Mouse (Mus musculus): Measurements from ENCODE around the gene Map1lc3a. TPM values are rescaled to one million over a fixed set of nuclear protein-coding genes. Genes with fewer than 3 reads are reported as not detected.

Map1lc3a gene
- polyA plus RNA-seq, 1 experiment: 51.5 TPM

DNA sequence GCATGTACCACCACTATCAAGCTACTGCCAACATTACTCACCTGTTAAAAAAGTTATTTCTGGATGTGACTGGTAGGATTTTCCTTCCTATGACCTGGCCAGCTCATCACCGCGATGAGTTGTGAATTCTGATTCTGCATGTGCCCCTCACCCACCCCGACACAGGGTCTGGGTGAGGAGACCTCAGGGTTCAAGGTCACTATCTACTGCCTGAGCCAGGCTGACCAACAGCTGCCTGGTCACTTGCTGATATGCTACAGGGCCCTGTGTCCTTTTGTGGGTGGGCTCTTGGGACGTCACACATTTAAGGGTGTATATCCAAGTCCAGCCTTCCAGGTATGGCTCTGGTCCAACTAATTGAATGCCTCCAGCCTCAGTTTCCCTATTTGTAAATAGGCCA is 3.1 kb downstream of the Map1lc3a start:
- no peak overlapping the region for H3K27ac ChIP-seq (ENCODE audit: insufficient read depth, low read length)
- no peaks in the 10 kb centered on the region for H3K36me3 ChIP-seq (ENCODE audit: control insufficient read depth, insufficient read depth, low read length, poor library complexity, severe bottlenecking)
- H3K4me3 ChIP-seq (ENCODE audit: low read depth, low read length): no peak overlapping the region
- no peaks in the 10 kb centered on the region for H3K27me3 ChIP-seq (ENCODE audit: control insufficient read depth, insufficient read depth, low read length, poor library complexity, severe bottlenecking)
- H3K9ac ChIP-seq (ENCODE audit: low read depth, poor library complexity, severe bottlenecking): no peak overlapping the region
- no peaks in the 10 kb centered on the region for H3K9me3 ChIP-seq (replicated peaks; ENCODE audit: control insufficient read depth, insufficient read depth, low read length, poor library complexity, severe bottlenecking)
- H3K4me1 ChIP-seq (ENCODE audit: control insufficient read depth, insufficient read depth, low read length): no peaks in the 10 kb centered on the region
- no peak for TF ChIP-seq CTCF (IDR thresholded peaks at IDR 0.05; ENCODE audit: low read depth, low read length)
- TF ChIP-seq POLR2A (IDR thresholded peaks at IDR 0.05; ENCODE audit: insufficient read depth, low read length): no peak
- no peak for TF ChIP-seq EP300 (IDR thresholded peaks at IDR 0.05; ENCODE audit: insufficient read depth, low read depth, low read length)

GRCm38 (mm10) chr2:155280116-155280515 is 4.0 kb downstream of the Map1lc3a start:
- TF ChIP-seq CTCF (IDR thresholded peaks at IDR 0.05; ENCODE audit: low read depth, low read length) (no peak), POLR2A (IDR thresholded peaks at IDR 0.05; ENCODE audit: insufficient read depth, low read length) (no peak)
- Histone ChIP-seq H3K9me3 (replicated peaks; ENCODE audit: control insufficient read depth, insufficient read depth, low read length, poor library complexity, severe bottlenecking) (no peaks in the 10 kb centered on the region), H3K36me3 (ENCODE audit: control insufficient read depth, insufficient read depth, low read length, poor library complexity, severe bottlenecking) (no peaks in the 10 kb centered on the region), H3K9ac (ENCODE audit: low read depth, poor library complexity, severe bottlenecking) (no peak overlapping the region), H3K4me1 (ENCODE audit: control insufficient read depth, insufficient read depth, low read length) (no peaks in the 10 kb centered on the region), H3K27ac (ENCODE audit: insufficient read depth, low read length) (no peak overlapping the region), H3K4me3 (ENCODE audit: low read depth, low read length) (no peak overlapping the region), H3K27me3 (ENCODE audit: control insufficient read depth, insufficient read depth, low read length, poor library complexity, severe bottlenecking) (no peaks in the 10 kb centered on the region)

DNA sequence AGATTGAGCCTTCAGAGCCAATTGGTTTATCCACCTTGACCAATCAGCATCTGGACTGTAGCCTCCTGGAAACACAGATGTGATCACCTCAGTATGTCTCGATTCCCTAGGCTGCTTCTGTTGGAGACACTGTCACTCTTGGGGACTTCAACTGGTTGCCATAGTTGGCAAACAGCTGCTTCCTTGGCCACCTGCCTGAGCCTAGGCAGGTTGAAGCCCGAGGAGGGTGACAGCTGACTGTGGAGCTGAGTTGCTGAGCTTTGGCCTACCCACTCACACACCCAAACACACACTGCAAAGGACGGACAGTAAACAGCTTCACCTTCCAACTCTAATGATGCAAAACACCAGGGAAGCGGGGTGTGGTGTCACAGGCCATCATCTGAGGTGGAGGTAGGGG is 7.7 kb downstream of the Map1lc3a start:
- H3K4me1 ChIP-seq (ENCODE audit: control insufficient read depth, insufficient read depth, low read length): no peaks in the 10 kb centered on the region
- TF ChIP-seq CTCF (IDR thresholded peaks at IDR 0.05; ENCODE audit: low read depth, low read length) (no peak), POLR2A (IDR thresholded peaks at IDR 0.05; ENCODE audit: insufficient read depth, low read length) (no peak), EP300 (IDR thresholded peaks at IDR 0.05; ENCODE audit: insufficient read depth, low read depth, low read length) (no peak)
- H3K9me3 ChIP-seq (replicated peaks; ENCODE audit: control insufficient read depth, insufficient read depth, low read length, poor library complexity, severe bottlenecking): no peaks in the 10 kb centered on the region
- no peak overlapping the region for H3K9ac ChIP-seq (ENCODE audit: low read depth, poor library complexity, severe bottlenecking)
- no peak overlapping the region for H3K4me3 ChIP-seq (ENCODE audit: low read depth, low read length)
- no peaks in the 10 kb centered on the region for H3K27me3 ChIP-seq (ENCODE audit: control insufficient read depth, insufficient read depth, low read length, poor library complexity, severe bottlenecking)
- H3K36me3 ChIP-seq (ENCODE audit: control insufficient read depth, insufficient read depth, low read length, poor library complexity, severe bottlenecking): no peaks in the 10 kb centered on the region
- no peak overlapping the region for H3K27ac ChIP-seq (ENCODE audit: insufficient read depth, low read length)

DNA sequence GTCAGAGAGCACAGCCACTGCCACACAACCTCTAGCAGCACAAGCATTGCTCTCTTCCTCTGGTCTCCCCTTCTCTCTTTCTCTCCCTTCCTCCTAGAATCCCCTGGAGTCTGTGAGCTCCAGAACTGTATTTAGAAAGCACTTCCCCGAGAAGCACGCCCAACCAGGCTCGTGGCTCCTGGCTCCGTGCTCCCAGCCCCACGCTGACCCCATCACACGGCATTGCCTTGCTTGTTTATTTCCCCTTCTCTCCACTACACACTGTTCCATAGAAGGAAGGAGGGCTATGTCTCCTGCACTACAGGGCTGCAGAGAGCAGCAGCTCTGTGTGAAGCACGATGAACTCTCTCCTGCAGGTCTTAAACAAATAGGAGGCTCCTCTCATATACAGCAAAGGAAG is 8.6 kb downstream of the Map1lc3a start:
- H3K9me3 ChIP-seq (replicated peaks; ENCODE audit: control insufficient read depth, insufficient read depth, low read length, poor library complexity, severe bottlenecking): no peaks in the 10 kb centered on the region
- H3K27me3 ChIP-seq (ENCODE audit: control insufficient read depth, insufficient read depth, low read length, poor library complexity, severe bottlenecking): no peaks in the 10 kb centered on the region
- no peak overlapping the region for H3K27ac ChIP-seq (ENCODE audit: insufficient read depth, low read length)
- no peak for TF ChIP-seq POLR2A (IDR thresholded peaks at IDR 0.05; ENCODE audit: insufficient read depth, low read length)
- TF ChIP-seq EP300 (IDR thresholded peaks at IDR 0.05; ENCODE audit: insufficient read depth, low read depth, low read length): no peak
- no peak for TF ChIP-seq CTCF (IDR thresholded peaks at IDR 0.05; ENCODE audit: low read depth, low read length)
- no peak overlapping the region for H3K9ac ChIP-seq (ENCODE audit: low read depth, poor library complexity, severe bottlenecking)
- H3K4me1 ChIP-seq (ENCODE audit: control insufficient read depth, insufficient read depth, low read length): no peaks in the 10 kb centered on the region
- H3K36me3 ChIP-seq (ENCODE audit: control insufficient read depth, insufficient read depth, low read length, poor library complexity, severe bottlenecking): no peaks in the 10 kb centered on the region
- H3K4me3 ChIP-seq (ENCODE audit: low read depth, low read length): no peak overlapping the region

DNA sequence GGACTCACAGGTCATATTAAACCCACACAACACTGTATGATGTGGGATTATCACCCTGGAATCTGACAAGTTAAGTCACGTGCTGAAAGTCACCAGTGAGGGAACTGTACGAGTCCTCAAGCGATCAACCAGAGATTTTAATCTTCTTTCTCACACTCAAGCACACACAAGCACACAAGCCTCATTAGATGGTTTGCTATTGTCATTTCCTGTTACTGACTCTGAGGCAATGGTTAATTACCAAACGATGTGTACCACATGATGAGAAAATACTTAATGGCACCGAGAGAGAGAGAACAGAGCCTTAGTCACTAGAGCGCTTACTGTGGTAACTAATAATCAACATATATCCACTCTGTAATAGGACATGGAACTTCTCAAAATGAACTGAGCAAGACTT is 9.6 kb downstream of the Map1lc3a start:
- no peak overlapping the region for H3K9ac ChIP-seq (ENCODE audit: low read depth, poor library complexity, severe bottlenecking)
- no peaks in the 10 kb centered on the region for H3K9me3 ChIP-seq (replicated peaks; ENCODE audit: control insufficient read depth, insufficient read depth, low read length, poor library complexity, severe bottlenecking)
- no peaks in the 10 kb centered on the region for H3K36me3 ChIP-seq (ENCODE audit: control insufficient read depth, insufficient read depth, low read length, poor library complexity, severe bottlenecking)
- H3K27me3 ChIP-seq (ENCODE audit: control insufficient read depth, insufficient read depth, low read length, poor library complexity, severe bottlenecking): no peaks in the 10 kb centered on the region
- H3K4me3 ChIP-seq (ENCODE audit: low read depth, low read length): no peak overlapping the region
- H3K4me1 ChIP-seq (ENCODE audit: control insufficient read depth, insufficient read depth, low read length): no peaks in the 10 kb centered on the region
- no peak for TF ChIP-seq CTCF (IDR thresholded peaks at IDR 0.05; ENCODE audit: low read depth, low read length)
- TF ChIP-seq EP300 (IDR thresholded peaks at IDR 0.05; ENCODE audit: insufficient read depth, low read depth, low read length): no peak
- no peak for TF ChIP-seq POLR2A (IDR thresholded peaks at IDR 0.05; ENCODE audit: insufficient read depth, low read length)
- H3K27ac ChIP-seq (ENCODE audit: insufficient read depth, low read length): no peak overlapping the region

GRCm38 (mm10) chr2:155287456-155288250 is 11.6 kb downstream of the Map1lc3a start:
- TF ChIP-seq POLR2A (IDR thresholded peaks at IDR 0.05; ENCODE audit: insufficient read depth, low read length) (no peak), EP300 (IDR thresholded peaks at IDR 0.05; ENCODE audit: insufficient read depth, low read depth, low read length) (no peak), CTCF (IDR thresholded peaks at IDR 0.05; ENCODE audit: low read depth, low read length) (no peak)
- Histone ChIP-seq H3K9ac (ENCODE audit: low read depth, poor library complexity, severe bottlenecking) (no peak overlapping the region), H3K27me3 (ENCODE audit: control insufficient read depth, insufficient read depth, low read length, poor library complexity, severe bottlenecking) (no peaks in the 10 kb centered on the region), H3K27ac (ENCODE audit: insufficient read depth, low read length) (no peak overlapping the region), H3K4me1 (ENCODE audit: control insufficient read depth, insufficient read depth, low read length) (no peaks in the 10 kb centered on the region), H3K4me3 (ENCODE audit: low read depth, low read length) (no peak overlapping the region), H3K36me3 (ENCODE audit: control insufficient read depth, insufficient read depth, low read length, poor library complexity, severe bottlenecking) (no peaks in the 10 kb centered on the region), H3K9me3 (replicated peaks; ENCODE audit: control insufficient read depth, insufficient read depth, low read length, poor library complexity, severe bottlenecking) (no peaks in the 10 kb centered on the region)
